Mouse (Mus musculus) stomach, embryonic 16.5 days (tissue): ENCODE data around the gene Ahnak2. TPM values are rescaled to one million over a fixed set of nuclear protein-coding genes. Genes with fewer than 3 reads are reported as not detected.

ENCODE experiments used
- ATAC-seq: fragments of 200-750 bp; cut with Nextera tagmentation; 2 replicates; pipeline ENCODE4 v1.8.0; 2017; ENCODE audit warnings: moderate number of reproducible peaks, moderate TSS enrichment; ENCODE audit not compliant: insufficient read depth, low FRiP score
- H3K27ac ChIP-seq: fragments of 300-500 bp; sonication (generic); 2 replicates; pipeline ENCODE4 v1.5.1; 2014; ENCODE audit warnings: low read length
- H3K27me3 ChIP-seq: fragments of 300-500 bp; sonication (generic); 2 replicates; pipeline ENCODE4 v1.6.1; 2014; ENCODE audit warnings: low read length, control low read depth, mixed read lengths; ENCODE audit not compliant: control insufficient read depth, insufficient read depth
- H3K36me3 ChIP-seq: fragments of 300-500 bp; sonication (generic); 2 replicates; pipeline ENCODE4 v1.6.1; 2014; ENCODE audit warnings: low read length; ENCODE audit not compliant: control insufficient read depth, insufficient read depth
- H3K4me1 ChIP-seq: fragments of 300-500 bp; sonication (generic); 2 replicates; pipeline ENCODE4 v1.6.1; 2014; ENCODE audit warnings: low read length, control low read depth, mixed read lengths; ENCODE audit not compliant: control insufficient read depth, insufficient read depth
- H3K4me2 ChIP-seq: fragments of 300-500 bp; sonication (generic); 2 replicates; pipeline ENCODE4 v1.6.1; 2014; ENCODE audit warnings: low read depth, low read length, mixed read lengths
- H3K4me3 ChIP-seq: fragments of 300-500 bp; sonication (generic); replicated peaks from 2 replicates; pipeline ENCODE4 v1.5.1; 2014; ENCODE audit warnings: mild to moderate bottlenecking, low read length
- H3K9ac ChIP-seq: fragments of 300-500 bp; sonication (generic); 2 replicates; pipeline ENCODE4 v1.6.1; 2014; ENCODE audit warnings: low read length
- H3K9me3 ChIP-seq: fragments of 300-500 bp; sonication (generic); replicated peaks from 2 replicates; pipeline ENCODE4 v1.6.1; 2016; ENCODE audit warnings: low read length, control low read depth; ENCODE audit not compliant: control insufficient read depth
- WGBS: fragments of 180-500 bp; shearing (Covaris S2); extraction: QIAGEN DNeasy Blood & Tissue Kit; methylation state at CpG from one replicate; pipeline ENCODE4 v1.1.7; 2014; 5-methylcytosine and 5-hydroxymethylcytosine counted together
- polyA plus RNA-seq: library from polyadenylated mRNA; unstranded; fragments of >200 nt; fragmentation: Nextera tagmentation; extraction: Ambion mirVana; gene quantifications from 2 replicates; pipeline ENCODE4 v1.2.1, GENCODE M21; 2015

Gene Ahnak2
- polyA plus RNA-seq, 1 experiment from 2014 or later = 4.9 TPM

GRCm38 (mm10) chr12:112804046-112804445, 1.6 kb upstream of the Ahnak2 start:
- H3K4me1 ChIP-seq = peaks cover 30% of the 10 kb centered on the region

GRCm38 (mm10) chr12:112802917-112803316, 460 bp upstream of the Ahnak2 start:
- peaks cover 14% of the 10 kb centered on the region for H3K27me3 ChIP-seq
- H3K9ac ChIP-seq = no peak overlapping the region
- H3K36me3 ChIP-seq = no peaks in the 10 kb centered on the region
- no peak for ATAC-seq
- H3K9me3 ChIP-seq = no peaks in the 10 kb centered on the region
- H3K4me3 ChIP-seq = no peak overlapping the region
- H3K4me2 ChIP-seq = peak overlapping the region; percentile 100
- peaks cover 35% of the 10 kb centered on the region for H3K4me1 ChIP-seq
- no peak overlapping the region for H3K27ac ChIP-seq
- 24% methylated on average over 3 of the region's 3 CpGs for WGBS

More at GRCm38 (mm10) chr12:112804046-112804445, 1.6 kb upstream of the Ahnak2 start:
- Histone ChIP-seq H3K27ac (no peak overlapping the region), H3K4me3 (no peak overlapping the region), H3K9me3 (no peaks in the 10 kb centered on the region), H3K9ac (no peak overlapping the region), H3K27me3 (peaks cover 14% of the 10 kb centered on the region), H3K36me3 (no peaks in the 10 kb centered on the region), H3K4me2 (no peak overlapping the region)
- 38% methylated on average over 13 of the region's 13 CpGs for WGBS
- ATAC-seq = no peak

- H3K4me2 ChIP-seq = no peak overlapping the region
- no peak overlapping the region for H3K9ac ChIP-seq
- H3K4me3 ChIP-seq = no peak overlapping the region
- H3K27me3 ChIP-seq = peaks cover 14% of the 10 kb centered on the region
- no peaks in the 10 kb centered on the region for H3K9me3 ChIP-seq
- peak; percentile 2; the same call in 1 of the 2 replicates for ATAC-seq
- H3K4me1 ChIP-seq = peaks cover 58% of the 10 kb centered on the region
- H3K36me3 ChIP-seq = no peaks in the 10 kb centered on the region
- H3K27ac ChIP-seq = no peak overlapping the region
- WGBS = 8% methylated on average over 4 of the region's 4 CpGs
Observed at GRCm38 (mm10) chr12:112800476-112800875, 2.0 kb downstream of the Ahnak2 start.

- 0 out of 2 replicates have a peak overlapping the region, but pooled peaks have one; percentile 9 for H3K9ac ChIP-seq
- peaks cover 69% of the 10 kb centered on the region for H3K4me1 ChIP-seq
Observed at GRCm38 (mm10) chr12:112799237-112799970, 3.1 kb downstream of the Ahnak2 start.

GRCm38 (mm10) chr12:112798716-112799115, 3.7 kb downstream of the Ahnak2 start:
- 41% methylated on average over 5 of the region's 5 CpGs for WGBS
- Histone ChIP-seq H3K27ac (peak overlapping the region; percentile 68), H3K36me3 (no peaks in the 10 kb centered on the region), H3K4me3 (no peak overlapping the region), H3K4me2 (no peak overlapping the region), H3K27me3 (peaks cover 14% of the 10 kb centered on the region), H3K4me1 (peaks cover 76% of the 10 kb centered on the region), H3K9ac (0 out of 2 replicates have a peak overlapping the region, but pooled peaks have one; percentile 9), H3K9me3 (no peaks in the 10 kb centered on the region)
- ATAC-seq = no peak

More at GRCm38 (mm10) chr12:112799237-112799970, 3.1 kb downstream of the Ahnak2 start:
- ATAC-seq = no peak
- Histone ChIP-seq H3K36me3 (no peaks in the 10 kb centered on the region), H3K4me2 (no peak overlapping the region), H3K9me3 (no peaks in the 10 kb centered on the region), H3K4me3 (no peak overlapping the region), H3K27ac (no peak overlapping the region), H3K27me3 (peaks cover 14% of the 10 kb centered on the region)
- 85% methylated on average over 10 of the region's 10 CpGs for WGBS

GRCm38 (mm10) chr12:112798332-112798681, 4.2 kb downstream of the Ahnak2 start:
- H3K9ac ChIP-seq = peak overlapping the region; percentile 53; the same call in 1 of the 2 replicates
- H3K4me3 ChIP-seq = no peak overlapping the region
- peak overlapping the region; percentile 68 for H3K27ac ChIP-seq
- H3K4me1 ChIP-seq = peaks cover 79% of the 10 kb centered on the region
- no peak for ATAC-seq
- H3K27me3 ChIP-seq = peaks cover 14% of the 10 kb centered on the region
- peak overlapping the region; percentile 29; the same call in 1 of the 2 replicates for H3K4me2 ChIP-seq
- H3K9me3 ChIP-seq = no peaks in the 10 kb centered on the region
- no peaks in the 10 kb centered on the region for H3K36me3 ChIP-seq
- WGBS = 19% methylated on average over 5 of the region's 5 CpGs

- Histone ChIP-seq H3K9ac (peak overlapping the region; percentile 53; the same call in 1 of the 2 replicates), H3K4me3 (no peak overlapping the region), H3K9me3 (no peaks in the 10 kb centered on the region), H3K4me1 (peaks cover 75% of the 10 kb centered on the region), H3K4me2 (peak overlapping the region; percentile 29; the same call in 1 of the 2 replicates), H3K27me3 (peaks cover 14% of the 10 kb centered on the region), H3K36me3 (no peaks in the 10 kb centered on the region), H3K27ac (peak overlapping the region; percentile 68)
- peak; percentile 12; the same call in 1 of the 2 replicates for ATAC-seq
- WGBS = 31% methylated on average over 15 of the region's 15 CpGs
Observed at GRCm38 (mm10) chr12:112797672-112798331, 4.7 kb downstream of the Ahnak2 start.

- no peak overlapping the region for H3K4me2 ChIP-seq
Observed at GRCm38 (mm10) chr12:112796551-112797510, 5.6 kb downstream of the Ahnak2 start.

More at GRCm38 (mm10) chr12:112796551-112797510, 5.6 kb downstream of the Ahnak2 start:
- Histone ChIP-seq H3K36me3 (no peaks in the 10 kb centered on the region), H3K27me3 (peaks cover 9% of the 10 kb centered on the region), H3K9ac (peak overlapping the region; percentile 53; the same call in 1 of the 2 replicates), H3K9me3 (no peaks in the 10 kb centered on the region), H3K4me1 (peaks cover 67% of the 10 kb centered on the region), H3K27ac (peak overlapping the region; percentile 87), H3K4me3 (no peak overlapping the region)
- ATAC-seq = no peak
- 34% methylated on average over 17 of the region's 17 CpGs for WGBS
